Mouse (Mus musculus) thymus, postnatal 36 days (tissue): ENCODE measurements around the gene F3.

Experiments used
- DNase-seq, 2 experiments: peaks; one replicate each; pipeline ENCODE4 v3.0.0; 2022; ENCODE audit warnings: mixed read lengths in 2 of 2

Gene F3

GRCm38 (mm10) chr3:121710894-121711531, 12.3 kb upstream of the F3 start:
- DNase-seq = no peak

GRCm38 (mm10) chr3:121712222-121712621, 11.1 kb upstream of the F3 start:
- DNase-seq = no peak

- no peak for DNase-seq
These were observed 10.1 kb upstream of the F3 start for GRCm38 (mm10) chr3:121713151-121713701.

DNA sequence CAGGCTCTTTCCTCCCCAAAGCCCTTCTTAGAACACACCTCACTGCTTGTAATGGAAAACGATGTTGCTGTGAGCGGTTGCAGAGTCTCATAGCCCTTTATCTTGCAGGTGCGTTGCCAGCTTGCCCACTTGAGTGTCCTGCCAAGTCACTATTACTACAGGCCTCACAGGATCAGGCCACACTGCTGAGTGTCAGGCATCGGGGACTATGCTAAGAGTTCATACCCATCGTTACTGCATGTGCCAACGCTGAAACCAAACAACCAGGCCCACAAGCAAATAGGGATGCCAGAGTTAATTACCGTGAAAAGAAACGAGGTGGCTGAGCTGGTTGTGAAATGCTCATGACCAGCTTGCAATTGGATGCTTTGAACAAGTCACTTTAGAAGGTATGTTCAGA, 9.5 kb upstream of the F3 start:
- no peak for DNase-seq

DNA sequence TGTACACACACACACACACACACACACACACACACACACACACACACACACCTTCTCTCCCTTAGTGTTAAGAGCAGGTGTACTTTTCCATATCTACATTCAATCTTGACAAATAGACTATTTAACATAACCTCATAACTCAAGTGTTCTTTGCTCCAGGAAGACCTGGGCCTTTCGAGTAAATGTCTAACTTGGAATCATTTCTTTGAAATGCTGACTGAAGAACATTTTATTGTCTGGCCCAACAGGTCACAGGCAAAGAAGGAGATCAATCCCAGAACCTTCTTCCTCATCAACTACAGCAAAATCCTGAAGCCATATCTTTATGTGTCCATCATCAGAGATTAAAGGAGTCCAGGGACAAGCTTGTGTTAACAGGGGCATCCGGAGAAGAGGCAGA, 8.9 kb upstream of the F3 start:
- no peak for DNase-seq

GRCm38 (mm10) chr3:121715336-121715735, 8.0 kb upstream of the F3 start:
- no peak for DNase-seq

GRCm38 (mm10) chr3:121715741-121716459, 7.4 kb upstream of the F3 start:
- DNase-seq = no peak

DNA sequence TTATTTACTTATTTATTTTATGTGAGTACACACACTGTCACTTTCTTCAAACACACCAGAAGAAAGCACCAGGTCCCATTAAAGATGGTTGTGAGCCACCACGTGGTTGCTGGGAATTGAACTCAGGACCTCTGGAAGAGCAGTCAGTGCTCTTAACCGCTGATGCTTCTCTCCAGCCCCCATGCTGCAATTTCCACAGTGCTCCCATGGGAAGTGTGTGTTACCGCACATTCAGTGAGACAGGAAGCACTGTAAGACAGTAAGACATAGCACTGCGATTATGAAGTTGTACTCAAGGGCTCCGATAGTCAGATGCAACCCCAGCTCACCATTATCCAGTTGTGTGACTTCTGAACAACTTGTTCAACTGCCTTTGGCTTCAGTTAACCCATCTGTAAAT, 6.9 kb upstream of the F3 start:
- DNase-seq = no peak

DNA sequence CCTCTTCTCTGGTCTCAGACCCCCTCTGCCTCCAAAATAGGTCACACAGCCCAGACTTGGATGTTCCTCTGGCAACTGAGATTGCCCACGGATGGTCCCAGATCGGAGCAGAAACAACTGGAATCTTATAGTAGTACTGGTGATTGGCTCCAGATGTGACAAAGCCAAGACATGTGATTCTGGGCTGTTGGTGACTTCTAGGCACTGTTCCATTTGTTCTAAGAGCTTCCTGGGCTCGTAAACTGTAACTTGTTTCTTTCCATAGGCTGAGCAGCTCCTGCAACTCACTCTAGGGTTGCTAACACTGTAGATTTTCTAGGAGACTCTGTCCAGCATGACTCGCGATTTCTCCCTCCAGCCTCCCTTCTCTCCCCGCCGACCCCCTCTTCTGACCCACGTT, 4.7 kb upstream of the F3 start:
- DNase-seq = no peak

DNA sequence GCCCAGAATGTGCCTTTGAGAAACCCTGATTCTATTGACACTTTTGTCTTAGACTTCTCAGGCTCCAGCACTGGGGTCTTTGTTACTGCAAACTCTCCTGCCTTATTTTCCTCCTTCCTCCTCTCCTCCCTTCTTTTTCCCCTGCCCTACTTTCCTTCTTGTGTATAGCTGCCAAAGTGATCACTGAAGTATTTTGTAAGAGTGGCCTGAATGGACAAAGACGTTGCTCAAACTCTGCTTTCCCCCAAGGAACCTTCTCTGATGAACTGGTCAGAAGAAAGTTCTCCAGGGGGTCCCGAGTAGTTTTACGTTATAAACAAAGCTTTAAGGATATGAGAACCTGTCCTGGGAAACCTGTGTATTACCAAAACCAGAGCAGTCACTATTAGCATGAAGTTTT, 3.6 kb upstream of the F3 start:
- DNase-seq = no peak

GRCm38 (mm10) chr3:121720801-121721690, 2.3 kb upstream of the F3 start:
- no peak for DNase-seq

GRCm38 (mm10) chr3:121721691-121722070, 1.7 kb upstream of the F3 start:
- no peak for DNase-seq

DNA sequence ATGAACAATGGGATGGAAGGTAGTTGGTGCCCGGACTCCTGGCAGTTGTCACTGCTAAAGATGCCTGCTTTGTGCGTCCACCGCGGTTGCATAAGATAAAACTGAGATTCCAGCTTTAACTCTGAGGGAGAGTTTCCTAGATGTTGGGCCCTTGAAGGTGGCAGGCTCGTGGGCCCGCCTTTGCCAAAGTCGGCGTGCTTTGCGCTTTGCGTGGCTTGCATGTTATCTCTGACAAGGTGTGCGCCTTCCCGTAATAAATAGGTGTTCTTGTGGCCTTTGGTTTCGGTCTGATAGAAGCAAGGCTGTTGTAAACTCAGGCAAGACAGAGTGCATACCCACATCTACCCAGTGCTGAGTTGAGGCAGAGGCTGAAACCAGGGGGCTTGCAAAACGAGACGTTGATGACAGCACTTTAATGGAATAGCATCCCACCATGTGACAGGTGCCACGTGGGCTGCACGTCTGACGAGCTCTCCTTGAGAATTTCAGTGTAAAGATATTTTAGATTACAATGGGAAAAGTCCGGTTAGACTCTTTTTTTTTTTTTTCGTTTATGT, 709 bp downstream of the F3 start:
- DNase-seq = no peak

GRCm38 (mm10) chr3:121724553-121724952, 1.2 kb downstream of the F3 start:
- no peak for DNase-seq

GRCm38 (mm10) chr3:121725651-121726050, 2.3 kb downstream of the F3 start:
- DNase-seq = no peak

DNA sequence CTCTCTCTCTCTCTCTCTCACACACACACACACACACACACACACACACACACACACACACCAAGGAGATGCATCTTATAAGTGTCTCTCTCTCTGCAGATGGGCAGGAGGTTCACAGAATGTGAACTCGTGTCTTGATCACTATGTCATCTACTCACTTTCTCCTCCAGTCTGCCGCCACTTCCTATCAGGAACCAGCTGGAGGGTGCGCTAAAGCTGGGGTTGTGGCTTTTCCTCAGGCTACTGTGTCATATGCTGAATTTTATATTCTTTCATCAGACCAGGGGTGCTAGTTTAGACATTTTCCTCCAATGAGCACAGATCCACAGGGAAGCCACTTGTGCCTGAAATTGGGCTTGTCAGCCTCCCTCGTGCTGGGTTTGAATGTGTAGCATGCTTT, 6.3 kb downstream of the F3 start:
- no peak for DNase-seq

GRCm38 (mm10) chr3:121735542-121735941, 12.2 kb downstream of the F3 start:
- DNase-seq = no peak

GRCm38 (mm10) chr3:121736025-121736744, 12.8 kb downstream of the F3 start:
- DNase-seq = peak; percentile 58 to 64

DNA sequence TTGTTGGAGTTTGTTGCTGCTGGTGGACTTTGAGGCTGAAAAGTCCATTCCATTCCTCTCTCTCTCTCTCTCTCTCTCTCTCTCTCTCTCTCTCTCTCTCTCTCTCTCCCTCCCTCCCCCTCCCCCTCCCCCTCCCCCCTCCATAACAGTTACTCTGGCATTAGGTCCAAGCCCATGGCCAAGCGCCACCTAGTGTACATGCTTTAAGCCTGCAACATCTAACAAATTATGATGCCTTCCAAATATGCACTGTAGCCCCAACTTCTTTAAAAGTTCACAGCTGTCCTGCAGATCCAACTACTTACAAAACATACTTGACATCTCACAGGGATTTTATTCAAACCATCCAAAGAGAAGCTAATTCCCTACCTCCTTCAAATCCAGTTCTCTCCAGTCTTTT, 14.1 kb downstream of the F3 start:
- peak; percentile 9 to 25 for DNase-seq

DNA sequence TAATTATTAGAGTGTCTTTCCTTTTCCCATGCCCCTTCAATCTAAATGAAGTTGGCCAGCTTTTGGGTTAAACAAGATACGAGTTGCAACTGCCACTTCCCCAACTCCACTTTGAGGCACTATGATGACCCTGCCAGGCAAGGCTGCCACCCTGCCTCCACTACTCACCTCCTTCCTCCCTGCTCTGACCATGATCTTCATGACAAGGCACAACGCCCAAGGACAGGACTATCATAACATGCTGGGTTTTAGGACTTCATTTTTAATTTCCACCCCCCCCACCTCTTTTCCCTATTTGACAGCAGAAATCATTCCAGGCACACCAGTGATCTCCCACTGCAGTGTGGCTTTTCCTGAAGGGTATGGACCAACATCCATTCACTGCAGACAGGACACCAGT, 14.6 kb downstream of the F3 start:
- DNase-seq = no peak

GRCm38 (mm10) chr3:121738742-121739342, 15.5 kb downstream of the F3 start:
- no peak for DNase-seq
